Mouse (Mus musculus) left cerebral cortex, postnatal 10 days (tissue): Measurements from ENCODE around the gene Cmtm3. TPM values are rescaled to one million over a fixed set of nuclear protein-coding genes. Genes with fewer than 3 reads are reported as not detected.
"Not testable (repeated sequence)": the region's sequence is repeated elsewhere in the genome, so short reads cannot be mapped to it uniquely, and the experiment has no call there.

ENCODE experiments used
- DNase-seq, 2 experiments: peaks; one replicate each; pipeline ENCODE4 v3.0.0; 2021 to 2022; ENCODE audit warnings: low spot score in 2 of 2, mixed read lengths in 1 of 2; ENCODE audit errors: extremely low spot score in 1 of 2
- intact Hi-C: fragments of 180-260 bp; cut with DNase I; formaldehyde crosslinking; loops from one replicate; pipeline ENCODE4 v1.15.1; 2025
- total RNA-seq, 2 experiments: library from RNA; stranded (reverse); gene quantifications; 2 replicates each; pipeline ENCODE4 v1.2.3; 2021

Cmtm3 gene
- 10 to 100 TPM; 13.2 to 22.8 TPM for total RNA-seq

GRCm38 (mm10) chr8:104339229-104339982 lies at the start of gene Cmtm3:
Gene Cmtm3, plus strand, starts transcription at chr8:104339410.
- intact Hi-C loops, result no loop called here

GRCm38 (mm10) chr8:104293081-104293480 lies 46.1 kb upstream of the Cmtm3 start, which contains the start of gene Cmtm2a:
Gene Cmtm2a, minus strand, starts transcription at chr8:104293181.
- intact Hi-C loops, DNase-seq: not testable (repeated sequence)

More at GRCm38 (mm10) chr8:104339229-104339982, at the start of gene Cmtm3:
- DNase-seq, result peak in 1 of 2 experiments; percentile 53

- intact Hi-C loops, result no loop called here
Measured at GRCm38 (mm10) chr8:104294396-104294795, 44.8 kb upstream of the Cmtm3 start.

GRCm38 (mm10) chr8:104301577-104301976 lies 37.6 kb upstream of the Cmtm3 start:
- DNase-seq, intact Hi-C loops: not testable (repeated sequence)

More at GRCm38 (mm10) chr8:104294396-104294795, 44.8 kb upstream of the Cmtm3 start:
- no peak for DNase-seq

- DNase-seq, intact Hi-C loops: not testable (repeated sequence)
Measured at GRCm38 (mm10) chr8:104302536-104302935, 36.7 kb upstream of the Cmtm3 start.

GRCm38 (mm10) chr8:104304962-104305361 lies 34.2 kb upstream of the Cmtm3 start:
- no peak for DNase-seq
- intact Hi-C loops, result no loop called here

GRCm38 (mm10) chr8:104308341-104308740 lies 30.9 kb upstream of the Cmtm3 start:
- intact Hi-C loops, result not testable (repeated sequence)

GRCm38 (mm10) chr8:104309441-104310155 lies 29.6 kb upstream of the Cmtm3 start, which contains the start of the genes Gm45711 and Cmtm1:
Gene Gm45711, minus strand, starts transcription at chr8:104310081.
Gene Cmtm1, minus strand, starts transcription at chr8:104310145.
- DNase-seq, intact Hi-C loops: not testable (repeated sequence)

More at GRCm38 (mm10) chr8:104308341-104308740, 30.9 kb upstream of the Cmtm3 start:
- DNase-seq, result not testable (repeated sequence)

GRCm38 (mm10) chr8:104312023-104312422 lies 27.2 kb upstream of the Cmtm3 start:
- intact Hi-C loops, DNase-seq: not testable (repeated sequence)

GRCm38 (mm10) chr8:104313311-104313710 lies 25.9 kb upstream of the Cmtm3 start:
- peak in 1 of 2 experiments; percentile 30 for DNase-seq
- intact Hi-C loops, result no loop called here

GRCm38 (mm10) chr8:104321267-104321666 lies 17.9 kb upstream of the Cmtm3 start, which contains the start of gene Gm11020:
Gene Gm11020, plus strand, starts transcription at chr8:104321567.
- intact Hi-C loops, DNase-seq: not testable (repeated sequence)

GRCm38 (mm10) chr8:104321930-104322329 lies 17.3 kb upstream of the Cmtm3 start, which contains the start of gene Cmtm2b:
Gene Cmtm2b, plus strand, starts transcription at chr8:104322230.
- intact Hi-C loops, DNase-seq: not testable (repeated sequence)

- no peak for DNase-seq
- intact Hi-C loops, result no loop called here
Measured at GRCm38 (mm10) chr8:104332665-104333631, 6.3 kb upstream of the Cmtm3 start.

- DNase-seq, result no peak
- intact Hi-C loops, result no loop called here
Measured at GRCm38 (mm10) chr8:104333786-104334185, 5.4 kb upstream of the Cmtm3 start.

- intact Hi-C loops, result no loop called here
- no peak for DNase-seq
Measured at GRCm38 (mm10) chr8:104334196-104334595, 5.0 kb upstream of the Cmtm3 start.

GRCm38 (mm10) chr8:104336806-104337205 lies 2.4 kb upstream of the Cmtm3 start:
- intact Hi-C loops, result no loop called here
- no peak for DNase-seq

- no peak for DNase-seq
- intact Hi-C loops, result no loop called here
Measured at GRCm38 (mm10) chr8:104337890-104338289, 1.3 kb upstream of the Cmtm3 start.

GRCm38 (mm10) chr8:104339983-104340232 lies 698 bp downstream of the Cmtm3 start:
- DNase-seq, result no peak
- intact Hi-C loops, result loop anchor here (5.0 to 10.0 kb wide), 3 partner anchors 88 to 195 kb away; partner anchors contain the start of genes Cklf and Terb1
